Mouse (Mus musculus): ENCODE measurements at regions not wholly inside any gene's neighbourhood (a gene's known extent, or its start where the extent isn't known, plus 50 kb on each side); places are given as distances from the start of the nearest gene placed in this dataset.

- Histone ChIP-seq H3K36me3 (replicated peaks; ENCODE audit: control insufficient read depth, insufficient read depth, low read depth) (no peaks in the 10 kb centered on the region), H3K4me2 (ENCODE audit: low read depth) (no peak overlapping the region), H3K9ac (replicated peaks) (no peak overlapping the region), H3K27ac (no peak overlapping the region), H3K27me3 (ENCODE audit: control insufficient read depth, insufficient read depth, low read length) (no peaks in the 10 kb centered on the region), H3K4me1 (replicated peaks; ENCODE audit: control insufficient read depth in 2 of 2, insufficient read depth in 2 of 2, low read length in 1 of 2) (no peaks in the 10 kb centered on the region), H3K9me3 (ENCODE audit: control insufficient read depth, low read length) (no peaks in the 10 kb centered on the region), H3K4me3 (ENCODE audit: insufficient read depth in 1 of 2, low read depth in 2 of 2, low read length in 2 of 2) (no peak overlapping the region)
- DNase-seq (ENCODE audit: low read depth in 3 of 3, low spot score in 3 of 3) (peak; percentile 6 to 20 (median 7)), ATAC-seq (ENCODE audit: insufficient read depth) (no peak)
- TF ChIP-seq EP300 (IDR thresholded peaks at IDR 0.05; ENCODE audit: low read depth) (no peak), CTCF (IDR thresholded peaks at IDR 0.05; ENCODE audit: low read depth) (no peak)
- 5% methylated on average over 5 of the region's 5 CpGs for WGBS (ENCODE audit: insufficient replicate concordance)
Measured at GRCm38 (mm10) chr13:46096968-46097367, 132.2 kb upstream of the Atxn1 start.

GRCm38 (mm10) chr13:46096416-46096815, 131.6 kb upstream of the Atxn1 start:
- Histone ChIP-seq H3K27ac (no peak overlapping the region), H3K36me3 (replicated peaks; ENCODE audit: control insufficient read depth, insufficient read depth, low read depth) (no peaks in the 10 kb centered on the region), H3K4me1 (replicated peaks; ENCODE audit: control insufficient read depth in 2 of 2, insufficient read depth in 2 of 2, low read length in 1 of 2) (peaks cover 0 to 2% of the 10 kb centered on the region in 2 experiments; a peak in 2 of 4 replicates), H3K4me2 (ENCODE audit: low read depth) (no peak overlapping the region), H3K9ac (replicated peaks) (no peak overlapping the region), H3K27me3 (ENCODE audit: control insufficient read depth, insufficient read depth, low read length) (no peaks in the 10 kb centered on the region), H3K9me3 (ENCODE audit: control insufficient read depth, low read length) (no peaks in the 10 kb centered on the region), H3K4me3 (ENCODE audit: insufficient read depth in 1 of 2, low read depth in 2 of 2, low read length in 2 of 2) (no peak overlapping the region)
- DNase-seq (ENCODE audit: low read depth in 3 of 3, low spot score in 3 of 3), result no peak
- no peak for ATAC-seq (ENCODE audit: insufficient read depth)
- TF ChIP-seq EP300 (IDR thresholded peaks at IDR 0.05; ENCODE audit: low read depth) (no peak), CTCF (IDR thresholded peaks at IDR 0.05; ENCODE audit: low read depth) (no peak)
- 51% methylated on average over 8 of the region's 8 CpGs for WGBS (ENCODE audit: insufficient replicate concordance)

DNA sequence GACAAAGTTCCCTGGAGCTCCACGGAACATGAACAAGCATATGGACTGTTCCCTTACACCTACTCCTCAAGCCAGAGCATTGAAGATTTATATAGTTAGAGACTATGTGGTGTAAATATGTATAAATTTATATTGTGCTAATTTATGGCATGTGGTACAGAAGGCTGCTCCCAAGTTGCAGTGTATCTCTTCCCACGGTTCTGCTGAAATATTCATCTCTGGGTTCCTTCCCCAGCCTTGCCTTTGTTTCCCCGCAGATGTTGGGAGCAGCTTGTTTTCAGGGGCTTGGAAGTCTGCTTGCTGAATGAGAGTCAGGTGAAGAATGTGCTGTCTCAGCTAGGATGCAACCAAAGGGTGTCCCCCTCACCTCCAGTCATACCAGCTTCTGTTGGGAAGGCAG, 128.0 kb upstream of the Atxn1 start:
- H3K36me3 ChIP-seq (replicated peaks; ENCODE audit: control insufficient read depth, insufficient read depth, low read depth), result no peaks in the 10 kb centered on the region
- no peak overlapping the region for H3K27ac ChIP-seq
- H3K9me3 ChIP-seq (ENCODE audit: control insufficient read depth, low read length), result no peaks in the 10 kb centered on the region
- TF ChIP-seq CTCF (IDR thresholded peaks at IDR 0.05; ENCODE audit: low read depth) (no peak), EP300 (IDR thresholded peaks at IDR 0.05; ENCODE audit: low read depth) (no peak)
- H3K4me2 ChIP-seq (ENCODE audit: low read depth), result no peak overlapping the region
- peaks cover 0 to 4% of the 10 kb centered on the region in 2 experiments; a peak in 2 of 4 replicates for H3K4me1 ChIP-seq (replicated peaks; ENCODE audit: control insufficient read depth in 2 of 2, insufficient read depth in 2 of 2, low read length in 1 of 2)
- H3K27me3 ChIP-seq (ENCODE audit: control insufficient read depth, insufficient read depth, low read length), result no peaks in the 10 kb centered on the region
- DNase-seq (ENCODE audit: low read depth in 3 of 3, low spot score in 3 of 3) (no peak), ATAC-seq (ENCODE audit: insufficient read depth) (no peak)
- H3K9ac ChIP-seq (replicated peaks), result no peak overlapping the region
- H3K4me3 ChIP-seq (ENCODE audit: insufficient read depth in 1 of 2, low read depth in 2 of 2, low read length in 2 of 2), result no peak overlapping the region
- 62% methylated on average over 3 of the region's 3 CpGs for WGBS (ENCODE audit: insufficient replicate concordance)

GRCm38 (mm10) chr13:46091109-46091508, 126.3 kb upstream of the Atxn1 start:
- H3K27me3 ChIP-seq (ENCODE audit: control insufficient read depth, insufficient read depth, low read length), result no peaks in the 10 kb centered on the region
- peaks cover 0 to 4% of the 10 kb centered on the region in 2 experiments; a peak in 2 of 4 replicates for H3K4me1 ChIP-seq (replicated peaks; ENCODE audit: control insufficient read depth in 2 of 2, insufficient read depth in 2 of 2, low read length in 1 of 2)
- H3K27ac ChIP-seq, result no peak overlapping the region
- no peak for ATAC-seq (ENCODE audit: insufficient read depth)
- H3K4me2 ChIP-seq (ENCODE audit: low read depth), result no peak overlapping the region
- H3K36me3 ChIP-seq (replicated peaks; ENCODE audit: control insufficient read depth, insufficient read depth, low read depth), result no peaks in the 10 kb centered on the region
- no peaks in the 10 kb centered on the region for H3K9me3 ChIP-seq (ENCODE audit: control insufficient read depth, low read length)
- 15% methylated on average over 5 of the region's 5 CpGs for WGBS (ENCODE audit: insufficient replicate concordance)
- DNase-seq (ENCODE audit: low read depth in 3 of 3, low spot score in 3 of 3), result no peak
- H3K4me3 ChIP-seq (ENCODE audit: insufficient read depth in 1 of 2, low read depth in 2 of 2, low read length in 2 of 2), result no peak overlapping the region
- TF ChIP-seq CTCF (IDR thresholded peaks at IDR 0.05; ENCODE audit: low read depth) (no peak), EP300 (IDR thresholded peaks at IDR 0.05; ENCODE audit: low read depth) (no peak)
- H3K9ac ChIP-seq (replicated peaks), result no peak overlapping the region

- no peaks in the 10 kb centered on the region for H3K9me3 ChIP-seq (ENCODE audit: control insufficient read depth, low read length)
- WGBS (ENCODE audit: insufficient replicate concordance), result 60% methylated on average over 3 of the region's 3 CpGs
- no peak for TF ChIP-seq EP300 (IDR thresholded peaks at IDR 0.05; ENCODE audit: low read depth)
- TF ChIP-seq CTCF (IDR thresholded peaks at IDR 0.05; ENCODE audit: low read depth), result peak; percentile 66
Measured at GRCm38 (mm10) chr13:46088237-46088636, 123.4 kb upstream of the Atxn1 start.

More at GRCm38 (mm10) chr13:46088237-46088636, 123.4 kb upstream of the Atxn1 start:
- Histone ChIP-seq H3K4me1 (replicated peaks; ENCODE audit: control insufficient read depth in 2 of 2, insufficient read depth in 2 of 2, low read length in 1 of 2) (peaks cover 0 to 4% of the 10 kb centered on the region in 2 experiments; a peak in 2 of 4 replicates), H3K4me2 (ENCODE audit: low read depth) (no peak overlapping the region), H3K27me3 (ENCODE audit: control insufficient read depth, insufficient read depth, low read length) (no peaks in the 10 kb centered on the region), H3K36me3 (replicated peaks; ENCODE audit: control insufficient read depth, insufficient read depth, low read depth) (no peaks in the 10 kb centered on the region), H3K4me3 (ENCODE audit: insufficient read depth in 1 of 2, low read depth in 2 of 2, low read length in 2 of 2) (no peak overlapping the region), H3K27ac (no peak overlapping the region), H3K9ac (replicated peaks) (no peak overlapping the region)
- DNase-seq (ENCODE audit: low read depth in 3 of 3, low spot score in 3 of 3) (no peak), ATAC-seq (ENCODE audit: insufficient read depth) (no peak)
